Mouse (Mus musculus) granulocyte monocyte progenitor cell, adult 5-6 weeks (primary cell): ENCODE measurements around the gene Lcp2. TPM values are rescaled to one million over a fixed set of nuclear protein-coding genes. Genes with fewer than 3 reads are reported as not detected.

ENCODE experiments used
- total RNA-seq, 2 experiments: library from RNA; stranded (forward) in 1 of 2; stranded (reverse) in 1 of 2; fragments of 200-712, 200-1000 nt in 1 of 2; fragments of >200 nt in 1 of 2; fragmentation: Nextera tagmentation in 1 of 2; gene quantifications; 2 replicates each; pipeline ENCODE4 v1.2.3; 2014 to 2017

The Lcp2 gene
- total RNA-seq, 2 experiments from 2014 or later = 34.6 to 55.4 TPM

Other genes starting within 250 kb of the Lcp2 start
- not detected in 2 replicates for gene Kcnmb1, start 83.9 kb upstream of the Lcp2 start, total RNA-seq (2014; fragmentation: Nextera tagmentation)
- gene Kcnmb1, start 83.9 kb upstream of the Lcp2 start, total RNA-seq (2017) = not detected in 2 replicates
- not detected in 2 replicates for gene Kcnip1, start 53.8 kb upstream of the Lcp2 start, total RNA-seq (2014; fragmentation: Nextera tagmentation)
- gene Kcnip1, start 53.8 kb upstream of the Lcp2 start, total RNA-seq (2017) = not detected in 2 replicates
- gene 4930469K13Rik, start 51.6 kb downstream of the Lcp2 start, total RNA-seq (2014; fragmentation: Nextera tagmentation) = not detected in 2 replicates
- not detected in 2 replicates for gene 4930469K13Rik, start 51.6 kb downstream of the Lcp2 start, total RNA-seq (2017)
- not detected in 2 replicates for gene Foxi1, start 161.2 kb downstream of the Lcp2 start, total RNA-seq (2014; fragmentation: Nextera tagmentation)
- gene Foxi1, start 161.2 kb downstream of the Lcp2 start, total RNA-seq (2017) = not detected in 2 replicates